Comparison of ENCODE assay signal across 21 mouse cellular contexts in genomic region chr1:60007337-60007736, GRCm38 (mm10). TPM values are rescaled to one million over a fixed set of nuclear protein-coding genes. Genes with fewer than 3 reads are reported as not detected.
A peak's percentile ranks its signal among the peaks of the same experiment; 100 is the strongest.
DNase-seq lines count a peak whose midpoint lies in the region; ATAC-seq and TF ChIP-seq lines count a peak whose summit lies in the region.
"Had no signal": no experiment of that assay in that cellular context is flagged by ENCODE, and none has a peak within 500 bp of the region (broad histone marks: within the 10 kb centered on the region; RNA-seq: fewer than 3 reads in every experiment).

No protein-coding gene starts in this region.

- ATAC-seq in liver, embryonic 14.5 days (ENCODE audit: insufficient read depth): peak; percentile 72
- no peak for ATAC-seq in midbrain, embryonic 11.5 days (ENCODE audit: low FRiP score)
- ATAC-seq: forebrain, embryonic 14.5 days; intestine, embryonic 15.5 days; lung, postnatal 0 days; midbrain, embryonic 13.5 days had no signal

- WGBS in liver, embryonic 14.5 days (ENCODE audit: insufficient replicate concordance): 42% methylated on average over 10 of the region's 10 CpGs
- 90% methylated on average over 10 of the region's 10 CpGs for WGBS in midbrain, embryonic 11.5 days

- H3K27me3 ChIP-seq in liver, embryonic 14.5 days (ENCODE audit: control insufficient read depth, insufficient read depth, low read length): no peaks in the 10 kb centered on the region
- H3K27me3 ChIP-seq in midbrain, embryonic 11.5 days (ENCODE audit: control insufficient read depth, insufficient read depth, low read length): no peaks in the 10 kb centered on the region
- H3K27me3 ChIP-seq: hindbrain, embryonic 15.5 days; intestine, embryonic 15.5 days; midbrain, embryonic 13.5 days had no signal

- no peak overlapping the region for H3K4me2 ChIP-seq in liver, embryonic 14.5 days (ENCODE audit: low read depth)
- H3K4me2 ChIP-seq in midbrain, embryonic 11.5 days: no peak overlapping the region
- H3K4me2 ChIP-seq: hindbrain, embryonic 15.5 days; intestine, embryonic 15.5 days; midbrain, embryonic 13.5 days had no signal

- no peak overlapping the region for H3K9ac ChIP-seq in liver, embryonic 14.5 days (replicated peaks)
- no peak overlapping the region for H3K9ac ChIP-seq in midbrain, embryonic 11.5 days (ENCODE audit: low read length)
- H3K9ac ChIP-seq: hindbrain, embryonic 15.5 days; intestine, embryonic 15.5 days; midbrain, embryonic 13.5 days had no signal

- peaks cover 0 to 2% of the 10 kb centered on the region in 2 experiments; a peak in 2 of 4 replicates for H3K4me1 ChIP-seq in liver, embryonic 14.5 days (replicated peaks; ENCODE audit: control insufficient read depth in 2 of 2, insufficient read depth in 2 of 2, low read length in 1 of 2)
- H3K4me1 ChIP-seq in midbrain, embryonic 11.5 days (ENCODE audit: control insufficient read depth, insufficient read depth, low read length): no peaks in the 10 kb centered on the region
- H3K4me1 ChIP-seq: hindbrain, embryonic 15.5 days; intestine, embryonic 15.5 days; limb, embryonic 10.5 days; midbrain, embryonic 13.5 days had no signal

- peak; percentile 46 for DNase-seq in adrenal gland, postnatal 14 days
- DNase-seq in adrenal gland, postnatal 4 days (ENCODE audit: low spot score in 2 of 2): no peak
- peak; percentile 43 for DNase-seq in R1 (ENCODE audit: low read depth, low spot score)
- peak in 1 of 3 experiments; percentile 6 for DNase-seq in liver, embryonic 14.5 days (ENCODE audit: low read depth in 3 of 3, low spot score in 3 of 3)
- no peak for DNase-seq in midbrain, embryonic 11.5 days (ENCODE audit: low spot score, missing footprints)
- DNase-seq in urinary bladder, postnatal 10 days (ENCODE audit: low spot score): no peak
- DNase-seq in kidney, postnatal 14 days: no peak
- DNase-seq: cerebellum, adult 9-10 months; gastrocnemius, postnatal 14 days; kidney, adult 8-10 months; kidney, postnatal 10 days; thymus, adult 18-20 months; thymus, postnatal 36 days had no signal

- TF ChIP-seq CTCF in liver, embryonic 14.5 days (IDR thresholded peaks at IDR 0.05; ENCODE audit: low read depth): no peak

- no peak for TF ChIP-seq EP300 in liver, embryonic 14.5 days (IDR thresholded peaks at IDR 0.05; ENCODE audit: low read depth)

- no peak overlapping the region for H3K27ac ChIP-seq in liver, embryonic 14.5 days
- no peak overlapping the region for H3K27ac ChIP-seq in midbrain, embryonic 11.5 days (ENCODE audit: low read depth, low read length)
- H3K27ac ChIP-seq: hindbrain, embryonic 15.5 days; intestine, embryonic 15.5 days; limb, embryonic 10.5 days; midbrain, embryonic 13.5 days had no signal

- no peaks in the 10 kb centered on the region for H3K36me3 ChIP-seq in liver, embryonic 14.5 days (replicated peaks; ENCODE audit: control insufficient read depth, insufficient read depth, low read depth)
- no peaks in the 10 kb centered on the region for H3K36me3 ChIP-seq in midbrain, embryonic 11.5 days (ENCODE audit: control insufficient read depth, insufficient read depth, low read length)
- H3K36me3 ChIP-seq: hindbrain, embryonic 15.5 days; intestine, embryonic 15.5 days; limb, embryonic 10.5 days; midbrain, embryonic 13.5 days had no signal

- H3K4me3 ChIP-seq in liver, embryonic 14.5 days (ENCODE audit: insufficient read depth in 1 of 2, low read depth in 2 of 2, low read length in 2 of 2): no peak overlapping the region
- H3K4me3 ChIP-seq in midbrain, embryonic 11.5 days (ENCODE audit: low read depth, low read length): no peak overlapping the region
- H3K4me3 ChIP-seq: hindbrain, embryonic 15.5 days; intestine, embryonic 15.5 days; limb, embryonic 10.5 days; midbrain, embryonic 13.5 days had no signal

- H3K9me3 ChIP-seq in liver, embryonic 14.5 days (ENCODE audit: control insufficient read depth, low read length): no peaks in the 10 kb centered on the region
- no peaks in the 10 kb centered on the region for H3K9me3 ChIP-seq in midbrain, embryonic 11.5 days (ENCODE audit: control insufficient read depth, low read length)
- H3K9me3 ChIP-seq: hindbrain, embryonic 15.5 days; intestine, embryonic 15.5 days; limb, embryonic 10.5 days; midbrain, embryonic 13.5 days had no signal

RNA-seq across cellular contexts. Expression of gene Ica1l, which starts 35.6 kb away (rescaled TPM):
- 1.7 and 2.1 TPM in 2 replicates for total RNA-seq in adrenal gland, postnatal 14 days (2021)
- total RNA-seq in adrenal gland, postnatal 4 days (2021): 1 to 10 TPM; 4.4 to 4.7 TPM
- 0.18 and 0.22 TPM in 2 replicates for polyA plus RNA-seq in liver, embryonic 14.5 days (2012; rRNA removed)
- polyA plus RNA-seq in liver, embryonic 14.5 days (2014; fragmentation: Nextera tagmentation; extraction: Ambion mirVana): 0.10 and 0.61 TPM in 2 replicates
- 3.6 and 3.7 TPM in 2 replicates for polyA plus RNA-seq in midbrain, embryonic 11.5 days (2014; fragmentation: Nextera tagmentation; extraction: Ambion mirVana)
- total RNA-seq: liver, adult 2 months; monocyte, adult 5-6 weeks had no signal
- polyA plus RNA-seq: liver, adult 2 months had no signal

Comparison
In these comparisons a context has a peak if more than half of its experiments do, and no peak if none do; other contexts are left out.
1. DNase-seq: peak in adrenal gland, postnatal 14 days (single experiment) and R1 (single experiment); none in adrenal gland, postnatal 4 days (0 of 2), midbrain, embryonic 11.5 days (single experiment), urinary bladder, postnatal 10 days (single experiment) and kidney, postnatal 14 days (single experiment).